Mouse (Mus musculus) liver, embryonic 13.5 days (tissue): ENCODE measurements at regions not wholly inside any gene's neighbourhood (a gene's known extent, or its start where the extent isn't known, plus 50 kb on each side); places are given as distances from the start of the nearest gene placed in this dataset. TPM values are rescaled to one million over a fixed set of nuclear protein-coding genes. Genes with fewer than 3 reads are reported as not detected.
A peak's percentile ranks its signal among the peaks of the same experiment; 100 is the strongest.

Source experiments
- ATAC-seq: fragments of 200-750 bp; cut with Nextera tagmentation; 2 replicates; pipeline ENCODE4 v1.8.0; 2017; ENCODE audit warnings: low read depth, mild to moderate bottlenecking, moderate number of reproducible peaks, moderate library complexity
- DNase-seq: peaks from one replicate; pipeline ENCODE4 v3.0.0; 2022
- H3K27ac ChIP-seq: fragments of 300-500 bp; sonication (generic); 2 replicates; pipeline ENCODE4 v1.5.1; 2015; ENCODE audit warnings: moderate library complexity, mild to moderate bottlenecking, inconsistent platforms
- H3K27me3 ChIP-seq: fragments of 300-500 bp; sonication (generic); 2 replicates; pipeline ENCODE4 v1.6.1; 2015; ENCODE audit warnings: mild to moderate bottlenecking, inconsistent platforms
- H3K36me3 ChIP-seq: fragments of 300-500 bp; sonication (generic); 2 replicates; pipeline ENCODE4 v1.6.1; 2015; ENCODE audit warnings: mild to moderate bottlenecking, inconsistent platforms
- H3K4me1 ChIP-seq: fragments of 300-500 bp; sonication (generic); replicated peaks from 2 replicates; pipeline ENCODE4 v1.6.1; 2015; ENCODE audit warnings: inconsistent platforms
- H3K4me2 ChIP-seq: fragments of 300-500 bp; sonication (generic); 2 replicates; pipeline ENCODE4 v1.6.1; 2015; ENCODE audit warnings: inconsistent platforms, mild to moderate bottlenecking, moderate library complexity
- H3K4me3 ChIP-seq: fragments of 300-500 bp; sonication (generic); replicated peaks from 2 replicates; pipeline ENCODE4 v1.5.1; 2015; ENCODE audit warnings: mild to moderate bottlenecking, inconsistent platforms
- H3K9ac ChIP-seq: fragments of 300-500 bp; sonication (generic); 2 replicates; pipeline ENCODE4 v1.6.1; 2015; ENCODE audit warnings: mild to moderate bottlenecking, inconsistent platforms
- H3K9me3 ChIP-seq: fragments of 300-500 bp; sonication (generic); replicated peaks from 2 replicates; pipeline ENCODE4 v1.6.1; 2016; ENCODE audit warnings: inconsistent platforms
- WGBS: fragments of 180-500 bp; shearing (Covaris S2); methylation state at CpG from one replicate; pipeline ENCODE4 v1.1.7; 2015; ENCODE audit not compliant: insufficient replicate concordance; 5-methylcytosine and 5-hydroxymethylcytosine counted together
- microRNA-seq: library from miRNA; unstranded; fragments of <30 nt; microRNA quantifications from one replicate; pipeline ENCODE4, GENCODE M21; 2016

DNA sequence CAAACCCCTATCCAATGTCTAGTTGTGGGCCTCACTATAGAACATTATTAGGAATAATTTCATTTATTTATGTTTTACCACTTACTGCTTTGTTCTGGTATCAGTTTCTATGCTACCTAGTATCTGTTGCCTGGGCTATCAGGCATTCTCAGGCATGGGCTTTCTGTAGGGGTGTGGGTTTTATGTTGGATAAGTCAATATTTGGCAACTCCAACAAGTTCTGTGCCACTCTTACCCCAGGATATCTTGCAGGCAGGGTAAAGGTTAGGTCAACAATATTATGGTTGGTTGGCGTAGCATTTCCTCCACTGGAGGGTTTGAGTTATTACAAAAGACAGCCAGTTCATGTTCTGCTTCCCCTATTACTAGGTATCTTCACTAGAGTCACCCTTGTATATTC is 65.8 kb downstream of the Smim10l1 start:
- peak; percentile 53; the same call in 1 of the 2 replicates for ATAC-seq
- Histone ChIP-seq H3K4me1 (no peaks in the 10 kb centered on the region), H3K27me3 (no peaks in the 10 kb centered on the region), H3K9me3 (no peaks in the 10 kb centered on the region), H3K4me2 (no peak overlapping the region), H3K27ac (no peak overlapping the region), H3K9ac (no peak overlapping the region), H3K36me3 (no peaks in the 10 kb centered on the region), H3K4me3 (no peak overlapping the region)
- 37% methylated on average over 1 of the region's 1 CpGs for WGBS
- DNase-seq: no peak

DNA sequence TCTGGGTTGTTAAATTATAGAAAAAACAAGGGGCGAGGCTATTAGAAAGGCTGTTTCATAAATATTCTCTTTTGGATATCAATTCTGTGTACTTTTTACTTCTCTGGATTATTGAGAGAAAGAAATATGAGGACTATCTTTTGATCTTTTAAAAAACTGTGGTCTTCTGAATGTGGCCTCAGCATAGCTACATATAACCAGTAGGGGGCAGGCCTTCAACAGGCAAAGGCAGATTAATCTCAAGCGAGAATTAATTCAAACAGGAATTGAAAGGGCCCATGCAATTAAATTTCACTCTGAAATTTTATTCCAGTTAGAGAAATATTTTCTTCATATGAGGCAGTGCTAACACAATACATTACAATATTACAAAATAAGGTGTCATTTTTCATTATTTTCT is 66.6 kb downstream of the Smim10l1 start:
- Histone ChIP-seq H3K4me2 (no peak overlapping the region), H3K9ac (no peak overlapping the region), H3K27ac (no peak overlapping the region), H3K9me3 (no peaks in the 10 kb centered on the region), H3K4me3 (no peak overlapping the region), H3K27me3 (no peaks in the 10 kb centered on the region), H3K36me3 (no peaks in the 10 kb centered on the region), H3K4me1 (no peaks in the 10 kb centered on the region)
- ATAC-seq: no peak
- no peak for DNase-seq
- WGBS: 51% methylated on average over 2 of the region's 2 CpGs

GRCm38 (mm10) chr6:133206173-133206572 is 85.8 kb upstream of the 5530400C23Rik start:
- Histone ChIP-seq H3K36me3 (no peaks in the 10 kb centered on the region), H3K4me1 (no peaks in the 10 kb centered on the region), H3K27me3 (no peaks in the 10 kb centered on the region), H3K4me2 (no peak overlapping the region), H3K9me3 (no peaks in the 10 kb centered on the region), H3K9ac (no peak overlapping the region), H3K27ac (no peak overlapping the region), H3K4me3 (no peak overlapping the region)
- DNase-seq (no peak), ATAC-seq (no peak)
- WGBS: 6% methylated on average over 3 of the region's 3 CpGs

Small RNA genes lying in the stretch of these regions (microRNA-seq; reads per million reads assigned to microRNA genes)
- not detected for gene Gm23403
- not detected for gene Gm25019
